Mouse (Mus musculus): ENCODE data around the gene D730048I06Rik. TPM values are rescaled to one million over a fixed set of nuclear protein-coding genes. Genes with fewer than 3 reads are reported as not detected.
"Not testable (repeated sequence)": the region's sequence is repeated elsewhere in the genome, so short reads cannot be mapped to it uniquely, and the experiment has no call there.

The D730048I06Rik gene
- not detected for total RNA-seq (2022)

DNA sequence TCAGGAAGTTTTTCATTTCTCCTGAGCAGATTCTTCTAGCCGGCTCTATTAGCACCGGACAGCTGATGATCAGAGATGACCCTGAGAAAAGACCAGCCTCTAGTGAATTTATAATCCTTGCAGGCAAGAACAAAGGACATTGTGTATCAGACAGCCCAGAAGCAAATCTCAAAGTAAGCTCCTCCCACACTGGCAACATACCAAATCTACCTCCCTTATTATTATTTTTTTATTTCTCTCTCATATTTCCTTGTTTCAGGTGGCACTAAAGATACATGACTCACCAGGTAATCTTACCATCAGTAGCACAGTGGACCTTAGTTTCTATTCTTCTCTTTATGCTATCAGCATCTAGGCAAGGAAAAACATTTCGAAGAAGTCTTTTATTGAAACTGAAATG, at the start of gene D730048I06Rik, which contains the start of gene Gm27235:
Gene D730048I06Rik (minus strand): TSS at position 112 of the 400 bp plus-strand sequence.
Gene Gm27235 (minus strand): TSS at position 101 of the 400 bp plus-strand sequence.
- DNase-seq (ENCODE audit: low spot score in 2 of 2): no peak

DNA sequence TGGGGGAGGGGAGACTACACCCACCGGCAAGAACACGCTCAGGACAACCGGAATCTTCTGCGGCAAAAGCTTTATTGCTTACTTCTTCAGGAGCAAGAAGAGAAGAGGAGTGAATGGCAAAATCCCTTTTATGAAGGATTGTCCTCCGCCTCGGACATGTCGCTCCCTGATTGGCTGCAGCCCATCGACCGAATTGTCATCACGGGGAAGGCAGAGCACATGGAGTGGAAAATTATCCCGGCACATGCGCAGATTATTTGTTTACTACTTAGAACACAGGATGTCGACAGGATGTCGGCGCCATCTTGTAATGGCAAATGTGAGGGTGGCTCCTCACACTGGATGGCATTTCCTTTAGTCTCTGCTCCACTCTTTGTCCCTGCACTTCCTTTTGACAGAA, 28.0 kb upstream of the D730048I06Rik start:
- DNase-seq (ENCODE audit: low spot score in 2 of 2): not testable (repeated sequence)

DNA sequence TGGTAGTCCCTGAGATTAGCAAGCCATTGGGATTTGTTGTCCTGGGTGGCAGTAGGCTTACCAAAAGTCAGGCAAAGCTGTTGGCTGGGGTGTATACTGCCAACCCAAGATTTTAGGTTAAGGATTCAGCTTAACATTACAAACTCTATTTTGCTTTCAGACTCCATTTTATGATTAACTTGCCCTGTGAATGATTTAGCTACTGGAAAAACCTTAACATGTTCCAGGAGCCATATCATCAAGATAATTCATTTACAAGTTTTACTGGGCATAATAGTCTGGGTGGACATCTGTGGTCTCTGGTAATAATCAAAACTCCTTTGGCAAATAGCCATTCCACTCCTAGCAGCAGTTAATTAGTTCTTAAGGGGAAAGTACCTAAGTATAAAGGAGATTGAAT, 8.2 kb upstream of the D730048I06Rik start:
- DNase-seq (ENCODE audit: low spot score in 2 of 2): no peak

DNA sequence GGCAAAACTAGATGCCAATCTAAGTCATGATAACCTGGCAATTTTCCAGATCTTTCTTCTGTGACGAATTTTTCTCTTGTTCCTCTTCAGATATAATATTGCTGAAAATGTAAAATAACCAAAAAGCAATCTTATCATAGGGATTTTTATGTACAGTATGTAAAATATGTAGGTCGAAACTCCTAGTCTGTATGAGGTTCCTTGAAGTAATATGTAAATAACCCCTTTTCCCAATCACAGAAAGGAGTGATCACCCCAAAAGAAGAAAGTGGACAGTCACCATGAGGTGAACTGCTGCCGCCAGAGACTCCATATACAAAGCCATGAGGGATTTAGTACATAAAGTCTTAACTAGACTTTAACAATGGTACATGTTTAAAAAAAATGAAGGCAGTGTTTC, 11.9 kb downstream of the D730048I06Rik start, which contains the start of gene Gm17727:
Gene Gm17727 (minus strand): TSS at position 101 of the 400 bp plus-strand sequence.
- no peak for DNase-seq (ENCODE audit: low spot score in 2 of 2)

DNA sequence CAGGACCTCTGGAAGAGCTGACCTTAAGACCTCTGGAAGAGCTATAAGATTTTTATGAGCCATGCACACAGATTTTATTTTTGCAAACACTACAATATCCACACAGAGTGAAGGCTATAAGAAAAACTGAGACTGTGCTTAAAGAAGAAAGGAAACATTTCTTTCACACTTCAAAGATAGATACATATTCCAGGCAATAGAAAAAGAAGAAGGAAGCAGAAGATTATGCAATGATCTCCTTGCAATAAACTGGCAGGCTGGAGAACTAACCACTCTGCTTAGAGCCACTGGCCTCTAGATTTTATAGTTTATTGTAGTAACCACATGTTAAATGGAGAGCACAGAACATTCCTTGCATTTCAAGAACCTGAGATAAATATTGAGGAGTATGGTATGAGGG, 33.1 kb downstream of the D730048I06Rik start:
- no peak for DNase-seq (ENCODE audit: low spot score in 2 of 2)

DNA sequence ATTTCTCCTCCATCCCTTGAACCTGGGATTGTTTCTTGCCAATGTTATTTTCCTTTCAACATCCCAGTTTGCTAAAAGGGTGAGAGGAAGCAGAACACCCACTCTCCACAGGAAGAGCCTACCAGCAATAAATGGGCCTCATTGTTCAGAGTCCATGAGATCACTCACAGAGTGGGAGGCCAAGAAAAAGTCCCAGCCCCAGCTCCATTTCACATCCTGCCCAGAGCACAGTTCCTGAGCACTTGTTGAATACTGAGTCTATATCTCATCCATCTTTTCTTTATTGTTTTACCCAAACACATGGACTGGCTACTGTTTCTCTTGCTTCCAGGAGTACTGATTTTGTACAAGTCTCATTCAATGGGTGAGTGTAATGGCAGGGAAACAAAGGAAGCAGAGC, 49.2 kb downstream of the D730048I06Rik start, which contains the start of gene Gm17677:
Gene Gm17677 (plus strand): TSS at position 301 of the 400 bp plus-strand sequence.
- DNase-seq (ENCODE audit: low spot score in 2 of 2): no peak

Other genes with a start within 250 kb of the D730048I06Rik start
- 10 to 100 TPM; 14.2 to 17.9 (median 16.1) TPM for gene Ddx25, start 231.6 kb downstream of the D730048I06Rik start, total RNA-seq (2022)
- 10 to 100 TPM; 10.7 to 12.8 (median 12.2) TPM for gene Pus3, start 231.5 kb downstream of the D730048I06Rik start, total RNA-seq (2022)
- gene Pate2, start 219.8 kb downstream of the D730048I06Rik start, total RNA-seq (2022): 1 to 10 TPM in 3 of 4 experiments, under 1 TPM in 1; 0.76 to 2.1 (median 1.4) TPM
- 10 to 100 TPM; 14.8 to 16.2 (median 15.3) TPM for gene Hyls1, start 219.7 kb downstream of the D730048I06Rik start, total RNA-seq (2022)
- gene Pate4, start 178.2 kb downstream of the D730048I06Rik start, total RNA-seq (2022): not detected
- not detected for gene Pate3, start 141.9 kb downstream of the D730048I06Rik start, total RNA-seq (2022)
- gene Pate1, start 102.7 kb downstream of the D730048I06Rik start, total RNA-seq (2022): not detected
- not detected for gene Gm17677, start 49.1 kb downstream of the D730048I06Rik start, total RNA-seq (2022)
- not detected for gene Gm17727, start 12.0 kb downstream of the D730048I06Rik start, total RNA-seq (2022)
- not detected for gene Gm27235, start within 50 bp of the D730048I06Rik start, total RNA-seq (2022)
- gene 9230110F15Rik, start 54.0 kb upstream of the D730048I06Rik start, total RNA-seq (2022): not detected
- under 1 TPM in 2 of 4 experiments, not detected in 2; 0.18 to 0.21 TPM for gene 9230113P08Rik, start 118.3 kb upstream of the D730048I06Rik start, total RNA-seq (2022)

Data from layer of hippocampus, adult 8-10 months (tissue).